Mouse (Mus musculus) urinary bladder, postnatal 36 days (tissue): ENCODE measurements around the gene Gm49384.
"Not testable (repeated sequence)": the region's sequence is repeated elsewhere in the genome, so short reads cannot be mapped to it uniquely, and the experiment has no call there.

Experiments used
- DNase-seq, 2 experiments: peaks; one replicate each; pipeline ENCODE4 v3.0.0; 2022; ENCODE audit warnings: low spot score in 2 of 2, mixed read lengths in 1 of 2

Gene Gm49384

DNA sequence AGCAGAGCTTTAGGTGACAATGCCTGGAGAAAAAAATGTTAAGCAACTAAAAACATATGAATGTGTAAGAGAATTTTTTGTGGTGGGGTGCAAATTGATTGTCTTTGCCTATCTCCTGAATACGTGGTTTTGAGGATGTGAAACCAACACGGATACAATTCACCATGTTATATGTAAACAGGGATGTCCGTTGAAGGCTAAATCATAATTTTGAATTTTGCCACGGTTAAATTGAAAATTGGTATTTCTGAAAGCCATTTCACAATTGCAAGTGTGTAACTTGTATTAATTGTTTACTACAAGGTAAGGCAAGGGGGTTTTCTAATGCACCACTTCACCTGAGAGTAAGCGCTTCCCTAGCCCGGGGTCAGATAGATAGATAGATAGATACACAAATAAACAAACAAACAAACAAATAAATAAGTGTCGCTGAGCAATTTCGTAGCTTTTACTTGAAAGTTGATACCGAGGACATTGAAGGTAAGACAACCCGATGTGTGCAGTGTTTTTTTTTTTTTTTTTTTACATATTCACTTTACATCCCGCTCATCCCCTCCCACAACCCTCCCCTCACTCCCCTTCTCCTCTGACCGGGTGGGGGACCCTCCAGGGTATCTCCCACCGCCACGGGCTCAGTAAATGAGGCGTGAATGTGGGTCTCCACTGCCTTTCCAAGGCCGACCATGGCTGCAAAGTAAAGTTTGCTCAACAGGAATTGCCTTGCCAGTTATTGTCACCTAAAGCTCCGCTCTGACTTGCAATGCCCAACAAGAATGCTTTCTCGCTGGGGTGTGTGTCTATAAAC is 36.2 kb downstream of the Gm49384 start:
- no peak for DNase-seq

DNA sequence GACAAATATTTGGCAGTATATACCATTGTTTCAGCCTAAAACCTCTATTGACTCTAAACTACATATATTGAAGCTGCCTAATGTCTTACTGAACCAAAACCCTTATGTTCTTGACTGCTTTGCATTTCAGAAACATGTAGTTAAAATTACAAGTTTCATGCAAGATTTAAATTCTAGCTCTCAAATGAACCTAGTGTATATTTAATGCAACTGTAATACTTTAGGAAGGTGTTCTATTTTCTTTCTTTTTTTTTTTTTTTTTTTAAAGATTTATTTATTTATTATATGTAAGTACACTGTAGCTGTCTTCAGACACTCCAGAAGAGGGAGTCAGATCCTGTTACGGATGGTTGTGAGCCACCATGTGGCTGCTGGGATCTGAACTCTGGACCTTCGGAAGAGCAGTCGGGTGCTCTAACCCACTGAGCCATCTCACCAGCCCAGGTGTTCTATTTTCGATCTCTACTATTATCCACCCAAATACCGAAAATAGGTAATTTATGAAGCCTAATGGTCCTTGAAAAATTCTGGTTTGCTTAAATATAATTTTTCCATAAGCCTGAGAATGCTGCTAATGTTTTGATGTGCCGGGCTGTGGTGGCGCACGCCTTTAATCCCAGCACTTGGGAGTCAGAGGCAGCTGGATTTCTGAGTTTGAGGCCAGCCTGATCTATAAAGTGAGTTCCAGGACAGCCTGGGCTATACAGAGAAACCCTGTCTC is 37.0 kb downstream of the Gm49384 start:
- not testable (repeated sequence) for DNase-seq

- DNase-seq, result no peak
Observed at GRCm38 (mm10) chr12:69164904-69165303, 39.2 kb downstream of the Gm49384 start.

- DNase-seq, result not testable (repeated sequence)
Observed at GRCm38 (mm10) chr12:69163586-69163985, 40.5 kb downstream of the Gm49384 start.

DNA sequence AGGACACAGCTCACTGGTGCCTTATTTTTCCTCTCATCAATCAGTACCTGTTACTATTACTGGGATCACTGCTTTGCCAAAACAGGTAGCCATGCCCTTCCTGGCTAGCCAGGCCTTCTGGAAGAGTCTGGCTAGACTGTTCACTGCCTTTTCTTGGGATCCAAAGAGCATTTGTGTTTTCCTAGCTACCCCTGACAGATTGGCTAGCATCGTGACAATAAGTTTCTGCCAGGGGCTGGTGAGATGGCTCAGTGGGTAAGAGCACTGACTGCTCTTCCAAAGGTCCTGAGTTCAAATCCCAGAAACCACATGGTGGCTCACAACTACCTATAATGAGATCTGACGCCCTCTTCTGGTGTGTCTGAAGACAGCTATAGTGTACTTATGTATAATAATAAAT is 43.4 kb downstream of the Gm49384 start:
- DNase-seq, result not testable (repeated sequence)

DNA sequence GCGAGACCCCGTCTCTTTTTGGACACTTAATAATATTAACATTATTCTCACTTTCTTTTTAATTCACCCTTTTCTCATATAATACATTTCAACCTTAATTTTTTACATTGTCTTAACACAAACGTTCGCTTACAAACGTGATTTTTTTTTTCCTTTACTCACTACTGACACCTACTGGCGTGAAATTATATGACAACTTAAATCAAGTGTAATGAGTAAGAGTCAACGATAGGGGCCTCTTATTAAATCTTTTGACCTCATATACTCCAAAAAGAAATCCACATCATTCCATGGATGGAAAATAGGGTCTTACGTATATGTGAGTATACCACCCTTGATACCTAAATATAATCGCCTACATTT is 44.5 kb downstream of the Gm49384 start:
- DNase-seq, result no peak

DNA sequence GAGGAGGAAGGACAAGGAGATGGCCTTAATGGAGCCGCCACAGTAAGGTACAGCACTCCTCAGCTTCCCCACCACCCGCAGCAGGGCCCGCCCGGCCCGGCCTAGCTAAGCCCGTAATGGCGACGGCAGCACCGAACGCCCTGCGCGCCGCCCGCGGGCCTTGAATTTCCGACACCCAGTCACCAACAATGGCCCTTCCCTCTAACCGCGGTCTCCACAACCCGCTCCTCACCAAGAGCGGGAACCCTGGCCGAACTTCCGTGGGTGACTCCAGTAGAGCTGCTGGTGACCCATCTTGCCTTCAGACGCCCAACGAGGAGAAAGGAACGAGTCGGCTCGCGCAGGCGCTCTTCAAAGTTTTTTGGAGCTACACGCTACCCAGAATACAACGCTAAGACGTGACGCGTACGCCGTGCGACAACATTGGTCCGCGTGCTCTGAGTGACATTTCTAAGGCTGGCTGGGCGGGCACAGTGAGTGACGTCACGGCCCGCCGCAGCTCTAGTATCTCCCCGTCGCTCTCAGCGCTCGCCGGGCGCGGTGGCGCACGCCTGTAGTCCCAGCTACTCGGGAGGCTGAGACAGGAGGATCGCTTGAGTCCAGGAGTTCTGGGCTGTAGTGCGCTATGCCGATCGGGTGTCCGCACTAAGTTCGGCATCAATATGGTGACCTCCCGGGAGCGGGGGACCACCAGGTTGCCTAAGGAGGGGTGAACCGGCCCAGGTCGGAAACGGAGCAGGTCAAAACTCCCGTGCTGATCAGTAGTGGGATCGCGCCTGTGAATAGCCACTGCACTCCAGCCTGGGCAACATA is 45.1 kb downstream of the Gm49384 start, which contains the start of gene Rps29:
Gene Rps29, minus strand, starts transcription at position 422 of the 813 bp plus-strand sequence.
- DNase-seq, result peak; percentile 93 to 97

DNA sequence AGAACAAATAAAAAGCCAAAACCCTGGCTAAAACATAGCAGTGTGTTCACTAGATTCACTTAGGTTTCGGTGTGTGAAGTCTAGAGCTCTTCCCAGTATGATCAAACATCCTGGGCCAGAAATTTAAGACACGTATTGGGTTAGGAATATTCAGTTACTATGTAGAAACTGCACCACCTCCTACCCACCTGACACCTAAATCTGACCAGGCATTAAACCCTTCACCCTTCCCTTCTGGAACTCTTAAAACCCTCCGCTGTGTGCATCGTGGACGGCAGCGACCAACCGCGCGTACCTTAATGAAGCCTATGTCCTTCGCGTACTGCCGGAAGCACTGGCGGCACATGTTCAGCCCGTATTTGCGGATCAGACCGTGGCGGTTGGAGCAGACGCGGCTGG is 45.7 kb downstream of the Gm49384 start:
- DNase-seq, result no peak

DNA sequence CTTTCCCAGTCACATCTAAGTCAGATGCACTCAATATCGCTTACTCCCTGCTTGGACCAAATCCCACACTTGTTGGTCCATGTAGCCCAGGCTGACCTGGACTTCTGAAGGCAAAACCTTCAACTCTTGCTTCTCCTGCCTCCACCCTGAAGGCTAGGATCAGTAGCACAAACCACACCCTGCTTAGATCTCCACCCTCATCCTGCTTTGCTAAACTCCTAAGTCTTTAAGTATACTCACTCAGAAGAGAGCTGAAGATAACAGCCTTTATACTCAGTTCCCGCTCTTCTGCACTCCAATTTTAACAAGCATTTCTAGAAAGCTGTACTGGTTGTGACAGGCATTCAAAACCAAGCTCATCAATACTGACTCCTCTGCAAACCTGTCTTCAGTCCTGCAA is 47.0 kb downstream of the Gm49384 start:
- no peak for DNase-seq

- DNase-seq, result no peak
Observed at GRCm38 (mm10) chr12:69156436-69156835, 47.6 kb downstream of the Gm49384 start.

DNA sequence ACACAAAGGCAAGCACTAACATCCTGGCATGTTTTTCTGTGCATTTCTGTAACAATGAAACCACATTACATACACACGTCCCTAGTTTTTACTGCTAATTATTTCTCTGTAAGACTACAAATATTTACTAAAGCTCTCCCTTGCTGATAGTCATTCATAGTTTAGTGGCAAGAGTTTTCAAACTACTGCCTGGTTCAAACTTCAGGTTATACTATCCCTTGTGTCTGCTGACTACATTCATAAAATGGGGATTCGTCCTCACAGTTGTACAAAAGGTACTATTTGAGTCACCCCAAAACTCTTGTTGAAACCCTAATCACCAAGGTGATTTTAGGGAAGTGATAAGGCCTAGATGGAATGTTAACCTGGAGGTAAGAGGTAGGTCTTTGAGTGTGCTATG is 48.1 kb downstream of the Gm49384 start:
- DNase-seq, result no peak

GRCm38 (mm10) chr12:69150049-69150448 is 54.0 kb downstream of the Gm49384 start:
- DNase-seq, result no peak

DNA sequence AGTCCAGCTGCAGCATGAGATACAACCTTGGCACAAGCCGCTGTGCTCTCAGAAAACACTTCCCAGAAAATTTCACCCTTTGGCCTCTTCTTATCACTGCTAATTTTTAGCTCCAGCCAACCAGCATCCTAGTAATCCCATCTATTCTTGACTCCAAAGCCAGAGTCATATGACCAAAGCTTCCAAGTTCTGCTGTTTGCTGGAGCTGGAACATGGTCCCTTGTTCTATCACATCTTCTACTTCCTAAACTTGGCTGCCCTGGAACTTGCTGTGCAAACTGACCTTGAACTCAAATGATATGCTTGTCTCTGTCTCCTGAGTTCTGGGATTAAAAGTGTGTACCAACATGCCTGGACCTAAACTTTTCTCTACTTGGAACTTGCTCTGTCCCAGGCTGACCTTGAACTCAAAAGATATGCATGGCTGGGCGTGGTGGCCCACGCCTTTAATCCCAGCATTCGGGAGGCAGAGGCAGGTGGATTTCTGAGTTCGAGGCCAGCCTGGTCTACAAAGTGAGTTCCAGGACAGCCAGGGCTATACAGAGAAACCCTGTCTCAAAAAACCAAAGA is 56.8 kb downstream of the Gm49384 start:
- no peak for DNase-seq

- DNase-seq, result no peak
Observed at GRCm38 (mm10) chr12:69143460-69143859, 60.6 kb downstream of the Gm49384 start.

GRCm38 (mm10) chr12:69139841-69140240 is 64.2 kb downstream of the Gm49384 start:
- no peak for DNase-seq
